Mouse (Mus musculus) MEL (cell line): ENCODE data around the gene Il11ra1. TPM values are rescaled to one million over a fixed set of nuclear protein-coding genes. Genes with fewer than 3 reads are reported as not detected.

Source experiments
- DNase-seq: peaks from one replicate; pipeline ENCODE4 v3.0.0; 2011; ENCODE audit warnings: low read depth, low spot score
- H3K27ac ChIP-seq: 2 replicates; pipeline ENCODE4 v1.5.1; 2012; ENCODE audit warnings: low read depth, mild to moderate bottlenecking, control low read depth, low read length, moderate library complexity; ENCODE audit not compliant: control insufficient read depth
- H3K27me3 ChIP-seq, 2 experiments: fragments of 150-350 bp in 1 of 2; sonication (generic) in 1 of 2; 2 replicates each; pipeline ENCODE4 v1.6.1; 2012; ENCODE audit warnings: low read length in 2 of 2, mild to moderate bottlenecking in 2 of 2, improper control_type of control experiment in 1 of 2, moderate library complexity in 1 of 2; ENCODE audit not compliant: insufficient read depth in 2 of 2, control insufficient read depth in 1 of 2
- H3K36me3 ChIP-seq, 2 experiments: 2 replicates each; pipeline ENCODE4 v1.6.1; 2012 to 2014; ENCODE audit warnings: low read length in 2 of 2, improper control_type of control experiment in 1 of 2, inconsistent platforms in 1 of 2, mild to moderate bottlenecking in 1 of 2; ENCODE audit not compliant: insufficient read depth in 2 of 2, control insufficient read depth in 1 of 2
- H3K4me1 ChIP-seq, 2 experiments: fragments of 150-350 bp in 1 of 2; sonication (generic) in 1 of 2; 2 replicates each; pipeline ENCODE4 v1.6.1; 2012; ENCODE audit warnings: low read length in 2 of 2, improper control_type of control experiment in 1 of 2, mild to moderate bottlenecking in 1 of 2; ENCODE audit not compliant: insufficient read depth in 2 of 2, control insufficient read depth in 1 of 2
- H3K4me3 ChIP-seq, 2 experiments: fragments of 150-350 bp in 1 of 2; sonication (generic) in 1 of 2; 2 replicates each; pipeline ENCODE4 v1.5.1; 2012; ENCODE audit warnings: low read depth in 2 of 2, low read length in 2 of 2, mild to moderate bottlenecking in 2 of 2, moderate library complexity in 2 of 2, control low read depth in 1 of 2, improper control_type of control experiment in 1 of 2; ENCODE audit not compliant: control insufficient read depth in 1 of 2, insufficient read depth in 1 of 2
- H3K79me2 ChIP-seq: 2 replicates; pipeline ENCODE4 v1.6.1; 2012; ENCODE audit warnings: mild to moderate bottlenecking, low read length, moderate library complexity; ENCODE audit not compliant: control insufficient read depth, poor library complexity, insufficient read depth
- H3K9ac ChIP-seq: 2 replicates; pipeline ENCODE4 v1.6.1; 2012; ENCODE audit warnings: low read depth, mild to moderate bottlenecking, control low read depth, low read length, moderate library complexity; ENCODE audit not compliant: control insufficient read depth, poor library complexity, severe bottlenecking
- H3K9me3 ChIP-seq: fragments of 150-350 bp; sonication (generic); replicated peaks from 2 replicates; pipeline ENCODE4 v1.6.1; 2012; ENCODE audit warnings: mild to moderate bottlenecking, low read length, improper control_type of control experiment, moderate library complexity; ENCODE audit not compliant: insufficient read depth
- BHLHE40 ChIP-seq: IDR thresholded peaks from 2 replicates; pipeline ENCODE4 v1.6.1; 2012; ENCODE audit warnings: low read depth, mild to moderate bottlenecking, inconsistent platforms, low read length, improper control_type of control experiment, borderline replicate concordance
- CHD1 ChIP-seq: IDR thresholded peaks from 2 replicates; pipeline ENCODE4 v1.6.1; 2012; ENCODE audit warnings: low read depth, mild to moderate bottlenecking, inconsistent platforms, low read length, improper control_type of control experiment
- CHD2 ChIP-seq: IDR thresholded peaks from 2 replicates; pipeline ENCODE4 v1.6.1; 2011; ENCODE audit warnings: low read length, improper control_type of control experiment
- E2F4 ChIP-seq: IDR thresholded peaks from 2 replicates; pipeline ENCODE4 v1.6.1; 2011; ENCODE audit warnings: low read depth, low read length, improper control_type of control experiment, borderline replicate concordance
- ELF1 ChIP-seq: IDR thresholded peaks from 2 replicates; pipeline ENCODE4 v1.6.1; 2014; ENCODE audit warnings: low read depth, mild to moderate bottlenecking, inconsistent platforms, low read length, improper control_type of control experiment, moderate library complexity
- EP300 ChIP-seq, 2 experiments: IDR thresholded peaks; 2 replicates each; pipeline ENCODE4 v1.6.1; 2011; ENCODE audit warnings: improper control_type of control experiment in 2 of 2, low read length in 2 of 2, low read depth in 1 of 2, mild to moderate bottlenecking in 1 of 2
- ETS1 ChIP-seq: IDR thresholded peaks from 2 replicates; pipeline ENCODE4 v1.6.1; 2012; ENCODE audit warnings: low read depth, mild to moderate bottlenecking, inconsistent platforms, low read length, improper control_type of control experiment, moderate library complexity
- GABPA ChIP-seq: IDR thresholded peaks from 2 replicates; pipeline ENCODE4 v1.6.1; 2012; ENCODE audit warnings: low read depth, mild to moderate bottlenecking, inconsistent platforms, low read length, improper control_type of control experiment, moderate library complexity
- GATA1 ChIP-seq: IDR thresholded peaks from 2 replicates; pipeline ENCODE4 v1.6.1; 2011; ENCODE audit warnings: low read depth, low read length, improper control_type of control experiment
- MAFK ChIP-seq: IDR thresholded peaks from 2 replicates; pipeline ENCODE4 v1.6.1; 2011; ENCODE audit warnings: low read depth, mild to moderate bottlenecking, low read length, improper control_type of control experiment, borderline replicate concordance
- MAZ ChIP-seq: IDR thresholded peaks from 2 replicates; pipeline ENCODE4 v1.6.1; 2012; ENCODE audit warnings: low read depth, mild to moderate bottlenecking, inconsistent platforms, low read length, improper control_type of control experiment
- MEF2A ChIP-seq: IDR thresholded peaks from 2 replicates; pipeline ENCODE4 v1.6.1; 2014; ENCODE audit warnings: low read depth, mild to moderate bottlenecking, inconsistent platforms, low read length, improper control_type of control experiment; ENCODE audit not compliant: poor library complexity, insufficient replicate concordance, severe bottlenecking; ENCODE audit errors: extremely low read depth
- MXI1 ChIP-seq: IDR thresholded peaks from 2 replicates; pipeline ENCODE4 v1.6.1; 2011; ENCODE audit warnings: mild to moderate bottlenecking, low read depth, low read length, improper control_type of control experiment
- MYB ChIP-seq: IDR thresholded peaks from 2 replicates; pipeline ENCODE4 v1.6.1; 2011; ENCODE audit warnings: mild to moderate bottlenecking, low read depth, low read length, improper control_type of control experiment
- POLR2AphosphoS2 ChIP-seq: IDR thresholded peaks from 2 replicates; pipeline ENCODE4 v1.6.1; 2011; ENCODE audit warnings: low read length, improper control_type of control experiment
- POLR2AphosphoS5 ChIP-seq: IDR thresholded peaks from 2 replicates; pipeline ENCODE4 v1.6.1; 2012; ENCODE audit warnings: low read depth, borderline replicate concordance, mild to moderate bottlenecking, inconsistent platforms, low read length, moderate library complexity, mixed read lengths
- RAD21 ChIP-seq: IDR thresholded peaks from 2 replicates; pipeline ENCODE4 v1.6.1; 2011; ENCODE audit warnings: mild to moderate bottlenecking, low read depth, low read length, improper control_type of control experiment
- RCOR1 ChIP-seq: IDR thresholded peaks from 2 replicates; pipeline ENCODE4 v1.6.1; 2012; ENCODE audit warnings: low read depth, mild to moderate bottlenecking, inconsistent platforms, low read length, improper control_type of control experiment
- TBP ChIP-seq: IDR thresholded peaks from 2 replicates; pipeline ENCODE4 v1.8.0; 2011; ENCODE audit warnings: low read depth, low read length, improper control_type of control experiment
- UBTF ChIP-seq: IDR thresholded peaks from 2 replicates; pipeline ENCODE4 v1.6.1; 2012; ENCODE audit warnings: low read depth, mild to moderate bottlenecking, inconsistent platforms, low read length, improper control_type of control experiment, moderate library complexity, borderline replicate concordance; ENCODE audit not compliant: insufficient read depth
- USF1 ChIP-seq: IDR thresholded peaks from 2 replicates; pipeline ENCODE4 v1.6.1; 2014; ENCODE audit warnings: low read depth, mild to moderate bottlenecking, inconsistent platforms, low read length, improper control_type of control experiment, moderate library complexity
- USF2 ChIP-seq, 2 experiments: IDR thresholded peaks; 2 replicates each; pipeline ENCODE4 v1.6.1; 2011 to 2012; ENCODE audit warnings: improper control_type of control experiment in 2 of 2, low read length in 2 of 2, borderline replicate concordance in 1 of 2, inconsistent platforms in 1 of 2, low read depth in 1 of 2, mild to moderate bottlenecking in 1 of 2; ENCODE audit not compliant: insufficient read depth in 1 of 2
- ZC3H11A ChIP-seq: IDR thresholded peaks from 2 replicates; pipeline ENCODE4 v1.6.1; 2012; ENCODE audit warnings: low read depth, mild to moderate bottlenecking, inconsistent platforms, low read length, improper control_type of control experiment
- ZMIZ1 ChIP-seq: IDR thresholded peaks from 2 replicates; pipeline ENCODE4 v1.6.1; 2012; ENCODE audit warnings: low read depth, mild to moderate bottlenecking, inconsistent platforms, low read length, improper control_type of control experiment, moderate library complexity
- ZNF384 ChIP-seq: IDR thresholded peaks from 2 replicates; pipeline ENCODE4 v1.6.1; 2012; ENCODE audit warnings: low read depth, mild to moderate bottlenecking, inconsistent platforms, low read length, improper control_type of control experiment
- polyA plus RNA-seq, 2 experiments: library from polyadenylated mRNA; stranded (reverse) in 1 of 2; unstranded in 1 of 2; fragments of >175 nt in 1 of 2; fragments of >200 nt in 1 of 2; gene quantifications; 2 replicates each; pipeline versions ENCODE4 v1.2.1 to v1.2.4; 2012; ENCODE audit warnings: low replicate concordance in 2 of 2, low read depth in 1 of 2; ENCODE audit not compliant: insufficient read length in 2 of 2, insufficient read depth in 1 of 2, missing spikeins in 1 of 2
- total RNA-seq: library from RNA; depleted of rRNA; stranded (reverse); fragments of 300-350 nt; gene quantifications from 2 replicates; pipeline ENCODE4 v1.2.3, GENCODE M21; 2012

The Il11ra1 gene
- total and polyA plus RNA-seq, 3 experiments: 44.4 to 66.7 TPM; not detected in 1

DNA sequence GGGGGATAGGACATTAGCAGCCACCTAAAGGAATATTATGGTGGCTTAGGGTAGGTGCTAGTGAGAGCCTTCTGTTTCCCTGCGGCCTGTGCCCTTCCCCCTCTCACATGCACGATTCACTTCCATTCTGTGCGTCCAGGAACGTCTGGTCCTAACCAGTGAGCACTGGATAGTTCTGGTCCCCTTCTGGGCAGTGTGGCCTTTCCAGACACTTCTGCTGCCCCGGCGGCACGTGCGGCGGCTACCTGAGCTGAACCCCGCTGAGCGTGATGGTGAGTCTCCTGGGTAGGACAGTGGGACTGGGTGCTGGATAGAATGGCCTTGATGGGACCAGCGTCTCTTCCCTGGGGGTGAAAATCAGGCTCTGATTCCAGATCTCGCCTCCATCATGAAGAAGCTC is 57.5 kb downstream of the Il11ra1 start:
- Histone ChIP-seq H3K4me1 (peaks cover 6 to 22% of the 10 kb centered on the region in 2 experiments), H3K27me3 (no peaks in the 10 kb centered on the region), H3K4me3 (no peak overlapping the region), H3K9ac (no peak overlapping the region), H3K9me3 (no peaks in the 10 kb centered on the region), H3K27ac (no peak overlapping the region), H3K79me2 (peaks cover 1% of the 10 kb centered on the region; the same call in 1 of the 2 replicates), H3K36me3 (peaks cover 0 to 13% of the 10 kb centered on the region in 2 experiments; a peak in 2 of 4 replicates)
- TF ChIP-seq TBP: no peak
- TF ChIP-seq UBTF: no peak
- TF ChIP-seq EP300 (IDR thresholded peaks at IDR 0.05; ENCODE audit: low read depth in 1 of 2, low read length in 2 of 2): no peak
- no peak for TF ChIP-seq ZC3H11A
- TF ChIP-seq RAD21: no peak
- TF ChIP-seq ZNF384: no peak
- no peak for TF ChIP-seq CHD1
- no peak for TF ChIP-seq E2F4
- TF ChIP-seq USF2 (IDR thresholded peaks at IDR 0.05; ENCODE audit: borderline replicate concordance in 1 of 2, insufficient read depth in 1 of 2, low read depth in 1 of 2, low read length in 2 of 2): no peak
- no peak for TF ChIP-seq RCOR1
- TF ChIP-seq POLR2AphosphoS2: no peak
- TF ChIP-seq ETS1: no peak
- no peak for TF ChIP-seq POLR2AphosphoS5
- TF ChIP-seq BHLHE40: no peak
- no peak for TF ChIP-seq ZMIZ1
- DNase-seq: no peak

GRCm38 (mm10) chr4:41758021-41758420 is 58.2 kb downstream of the Il11ra1 start:
- H3K27ac ChIP-seq: no peak overlapping the region
- peaks cover 0 to 13% of the 10 kb centered on the region in 2 experiments; a peak in 2 of 4 replicates for H3K36me3 ChIP-seq

More at GRCm38 (mm10) chr4:41758021-41758420, 58.2 kb downstream of the Il11ra1 start:
- H3K4me3 ChIP-seq: no peak overlapping the region
- H3K4me1 ChIP-seq: peaks cover 6 to 22% of the 10 kb centered on the region in 2 experiments
- H3K9ac ChIP-seq: no peak overlapping the region
- no peaks in the 10 kb centered on the region for H3K9me3 ChIP-seq
- H3K27me3 ChIP-seq: no peaks in the 10 kb centered on the region
- no peak for DNase-seq
- TF ChIP-seq MEF2A: no peak
- TF ChIP-seq ZC3H11A: no peak
- TF ChIP-seq GATA1: no peak
- TF ChIP-seq MXI1: no peak
- TF ChIP-seq CHD1: no peak
- no peak for TF ChIP-seq MAZ
- no peak for TF ChIP-seq MAFK
- TF ChIP-seq ZMIZ1: no peak
- TF ChIP-seq TBP: no peak
- TF ChIP-seq E2F4: no peak
- no peak for TF ChIP-seq GABPA
- TF ChIP-seq USF1: no peak
- no peak for TF ChIP-seq MYB
- TF ChIP-seq ETS1: no peak
- no peak for TF ChIP-seq ELF1
- TF ChIP-seq CHD2: no peak
- peaks cover 1% of the 10 kb centered on the region; the same call in 1 of the 2 replicates for H3K79me2 ChIP-seq
